Mouse (Mus musculus) layer of hippocampus, adult 11-12 months (tissue): ENCODE measurements around the gene Kif11.

ENCODE experiments used
- DNase-seq: peaks from one replicate; pipeline ENCODE4 v3.0.0; 2022; ENCODE audit warnings: low spot score

Kif11 gene

DNA sequence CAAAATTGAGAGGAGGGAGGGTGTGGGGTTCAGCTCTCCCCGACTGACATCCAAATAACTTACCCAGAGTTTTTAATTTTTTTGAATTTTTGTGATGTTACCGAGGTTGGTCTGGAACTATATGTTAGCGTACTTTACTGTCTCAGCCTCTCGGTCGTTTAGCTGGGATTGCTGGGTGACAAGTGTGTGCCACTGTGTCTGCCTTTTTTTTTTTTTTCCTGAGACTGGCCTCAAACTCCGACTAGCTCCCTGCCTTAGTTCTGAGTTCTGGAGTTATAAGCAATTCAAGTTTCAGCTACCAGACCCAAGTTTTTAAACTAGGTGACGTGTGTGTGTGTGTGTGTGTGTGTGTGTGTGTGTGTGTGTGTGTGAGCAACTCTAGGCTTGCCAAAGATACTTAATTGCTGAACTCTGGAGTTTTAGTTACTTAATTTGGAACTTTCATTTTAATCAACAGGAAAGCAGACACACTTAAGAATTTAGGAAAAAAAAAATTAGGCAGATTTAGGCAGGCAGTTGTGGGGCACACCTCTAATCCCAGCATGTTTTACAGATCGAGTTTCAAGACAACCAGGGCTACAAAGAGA lies 1.3 kb downstream of the Kif11 start:
- no peak for DNase-seq

DNA sequence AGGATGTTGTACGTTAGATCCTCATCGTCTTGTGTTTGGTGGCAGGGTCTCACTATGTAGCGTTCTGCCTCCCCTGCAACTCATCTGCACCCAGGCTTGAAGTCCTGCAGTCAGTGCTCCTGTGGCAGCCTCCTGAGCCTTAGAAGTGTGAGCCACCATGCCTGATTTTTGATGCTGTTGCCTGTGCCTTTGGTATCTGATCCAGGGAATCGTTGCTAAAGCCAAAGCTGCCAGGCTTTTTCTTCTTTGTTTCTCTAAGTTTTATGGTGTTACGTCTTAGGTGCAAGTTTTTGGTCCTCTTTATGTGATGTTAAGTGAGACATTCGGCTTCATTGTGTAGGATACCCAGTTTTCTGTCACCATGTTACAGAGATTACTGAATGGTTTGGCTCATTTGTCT lies 2.6 kb downstream of the Kif11 start:
- no peak for DNase-seq

DNA sequence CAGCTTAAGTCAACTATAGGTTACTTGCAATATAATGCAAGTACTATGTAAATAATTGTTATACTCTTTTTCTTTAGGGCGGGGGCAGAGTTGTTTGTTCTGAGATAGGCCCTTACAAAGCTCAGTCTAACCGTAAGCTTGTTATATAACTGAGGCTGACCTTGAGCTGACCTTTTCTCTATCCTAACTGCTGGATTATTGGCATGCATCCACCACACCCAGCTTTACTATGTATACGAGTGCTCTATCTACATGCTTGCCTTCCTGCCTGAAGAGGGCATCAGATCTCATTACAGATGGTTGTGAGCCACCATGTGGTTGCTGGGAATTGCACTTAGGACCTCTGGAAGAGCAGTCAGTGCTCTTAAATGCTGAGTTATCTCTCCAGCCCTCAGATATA lies 9.9 kb downstream of the Kif11 start:
- no peak for DNase-seq

DNA sequence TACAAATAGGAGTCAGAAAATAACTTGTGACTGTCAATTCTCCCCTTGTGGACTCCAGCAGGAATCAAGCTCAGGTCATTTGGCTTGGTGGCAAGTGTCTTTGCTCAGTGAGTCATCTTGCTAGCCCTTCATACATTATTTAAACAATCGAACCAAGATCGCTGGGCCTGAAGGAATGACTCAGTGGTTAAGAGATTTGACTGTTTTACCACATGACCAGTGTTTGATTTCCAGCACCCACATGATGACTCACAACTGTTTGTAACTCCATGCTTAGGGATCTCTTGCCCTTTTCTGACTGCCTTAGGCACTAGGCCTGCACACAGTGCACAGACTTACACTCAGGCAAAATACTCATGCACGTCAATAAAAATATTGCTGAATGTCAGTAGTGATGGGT lies 15.7 kb downstream of the Kif11 start:
- no peak for DNase-seq

DNA sequence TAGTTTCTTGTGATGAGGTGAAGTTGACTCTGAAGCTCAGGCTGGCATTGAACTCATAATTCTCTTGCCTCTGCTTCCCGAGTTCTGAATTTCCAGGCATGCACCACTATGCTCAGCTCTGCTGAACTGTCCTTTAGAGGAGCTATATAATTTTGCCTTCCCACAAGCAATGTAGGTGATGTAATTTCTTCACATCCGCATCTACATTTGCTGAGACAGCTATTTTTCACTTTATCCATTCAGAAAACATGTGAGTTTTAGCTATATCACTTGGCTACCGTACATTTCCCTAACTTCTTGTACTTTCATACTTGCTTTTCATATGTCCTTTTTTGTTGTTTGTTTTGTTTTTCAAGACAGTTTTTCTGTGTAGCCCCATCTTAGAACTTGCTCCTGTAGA lies 20.1 kb downstream of the Kif11 start:
- no peak for DNase-seq

DNA sequence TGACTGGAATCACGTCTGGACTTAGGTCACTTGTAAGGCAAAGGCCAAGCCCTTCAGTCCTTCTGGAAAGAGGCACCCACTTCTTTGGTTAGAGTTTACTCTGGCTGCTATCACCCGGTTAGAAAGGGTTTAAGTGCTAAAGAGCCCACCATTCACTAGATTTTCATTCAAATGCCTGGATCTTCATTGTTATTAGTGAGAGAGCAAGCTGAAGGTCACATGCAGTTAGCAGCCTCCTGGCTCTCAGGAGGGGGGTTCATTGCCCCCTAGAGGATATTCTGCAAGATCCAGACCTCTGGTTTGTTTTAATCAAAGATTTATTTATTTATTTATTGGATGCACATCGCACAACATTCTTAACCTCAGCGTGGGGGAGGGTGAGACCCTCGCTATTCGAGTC lies 24.7 kb downstream of the Kif11 start:
- no peak for DNase-seq

DNA sequence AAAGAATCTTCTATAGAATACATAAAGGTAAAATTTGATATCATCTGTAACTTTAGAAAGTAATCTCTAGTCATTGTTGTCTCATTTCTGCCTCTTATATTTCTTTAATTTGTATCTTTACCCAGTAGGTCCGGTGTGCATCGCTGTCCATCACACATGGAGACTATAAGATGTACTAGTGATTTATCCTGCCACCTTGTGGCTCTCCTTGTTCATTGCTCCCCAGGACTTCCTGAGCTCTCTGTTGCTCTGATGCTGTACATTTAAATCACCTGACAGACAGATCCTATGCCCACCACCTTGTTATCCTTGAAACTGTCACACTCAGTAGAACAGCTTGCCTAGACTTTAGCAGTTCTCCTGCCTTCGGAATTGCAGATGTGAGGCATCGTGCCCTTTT lies 42.1 kb downstream of the Kif11 start:
- peak; percentile 37 for DNase-seq

DNA sequence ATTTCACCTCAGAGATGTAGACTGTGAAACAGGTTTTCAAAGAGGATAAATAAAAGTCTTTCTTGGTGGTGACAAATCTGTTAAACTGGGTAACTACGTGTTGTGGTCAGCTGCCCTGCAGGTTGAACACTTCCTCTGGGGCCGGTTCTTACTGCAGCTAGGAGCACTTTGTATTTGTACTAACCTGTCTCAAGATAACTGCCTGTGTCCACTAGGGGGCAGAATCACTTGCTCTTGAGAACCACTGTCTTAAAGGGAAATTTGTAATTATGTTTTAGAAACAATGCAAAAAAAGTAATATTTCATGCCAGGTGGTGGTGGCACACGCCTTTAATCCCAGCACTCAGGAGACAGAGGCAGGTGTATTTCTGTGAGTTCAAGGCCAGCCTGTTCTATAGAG lies 43.4 kb downstream of the Kif11 start:
- peak; percentile 60 for DNase-seq

DNA sequence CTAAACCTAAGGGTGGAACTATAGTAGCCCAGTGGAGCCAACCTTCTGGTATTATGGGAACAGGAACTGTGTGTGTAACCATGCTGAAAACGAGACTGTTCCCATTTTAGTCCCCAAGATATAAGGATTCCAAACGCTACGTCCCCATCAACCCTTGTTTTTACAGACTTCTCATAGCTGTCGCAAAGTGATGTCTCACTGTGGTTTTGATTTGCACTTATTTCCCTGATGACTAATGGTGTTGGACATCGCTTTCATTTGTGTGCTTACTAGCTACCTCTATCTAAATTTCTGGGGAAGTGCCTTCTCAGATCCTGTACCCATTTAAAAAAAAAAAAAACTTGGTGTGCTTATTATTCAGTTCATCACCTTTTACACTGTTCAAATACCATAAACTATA lies 52.4 kb downstream of the Kif11 start:
- no peak for DNase-seq

DNA sequence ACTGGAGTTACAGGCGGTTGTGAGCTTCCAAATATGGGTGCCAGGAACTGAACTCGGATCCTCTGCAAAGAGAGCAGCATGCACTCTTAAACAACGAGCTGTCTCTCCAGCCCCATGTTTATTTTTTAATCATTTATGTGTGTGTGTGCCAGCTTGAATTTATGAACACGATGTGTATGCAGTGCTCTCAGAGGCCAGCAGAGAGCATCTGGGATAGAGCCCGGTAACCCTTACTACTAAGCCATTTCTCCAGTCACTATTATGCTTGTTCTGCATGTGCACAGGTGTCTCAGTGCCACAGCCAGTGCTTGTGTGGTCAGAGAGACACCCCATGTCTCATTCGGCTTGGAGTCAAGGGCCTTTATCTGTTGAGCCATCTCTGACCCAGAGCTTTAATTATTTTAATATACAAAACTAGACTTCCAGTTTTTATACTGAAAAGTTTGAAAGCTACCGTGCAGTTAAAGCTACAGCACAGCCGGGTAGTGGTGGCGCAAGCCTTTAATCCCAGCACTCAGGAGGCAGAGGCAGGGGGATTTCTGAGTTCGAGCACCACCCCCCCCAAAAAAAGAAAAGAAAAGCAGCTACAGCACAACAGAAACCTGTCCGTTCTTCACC lies 55.0 kb downstream of the Kif11 start:
- no peak for DNase-seq

DNA sequence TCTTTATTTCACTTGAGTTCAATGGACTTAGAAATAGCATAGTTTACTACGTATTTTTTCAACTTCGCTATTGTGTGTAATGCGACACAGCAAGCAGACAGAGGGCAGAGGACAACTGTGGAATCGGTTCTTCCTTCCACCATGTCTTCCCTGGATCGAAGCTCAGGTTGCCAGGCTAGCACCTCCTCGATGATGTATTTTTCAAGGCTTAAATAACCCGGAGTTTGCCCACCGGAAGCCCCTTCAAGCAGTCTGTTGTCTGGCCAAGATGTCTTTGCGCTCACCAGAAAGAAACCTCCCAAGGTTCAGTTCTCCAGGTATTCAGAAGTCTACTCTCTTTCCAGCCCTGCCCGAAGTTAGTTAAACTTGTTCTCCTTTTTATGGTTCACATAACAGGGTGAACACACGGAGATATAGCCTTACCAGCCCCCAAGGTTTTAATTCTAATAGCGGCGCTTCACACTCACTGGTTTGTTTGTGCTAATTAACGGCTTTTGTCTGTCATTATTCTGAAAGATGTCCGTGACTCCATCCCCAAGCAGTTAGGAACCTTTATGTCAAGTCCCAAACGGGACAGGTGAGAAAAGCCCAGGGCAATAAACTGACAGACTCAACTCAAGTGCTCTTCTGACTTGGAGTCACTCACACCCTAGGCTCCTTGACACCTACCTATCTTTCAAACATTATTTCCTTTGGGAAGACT lies 56.8 kb downstream of the Kif11 start:
- DNase-seq: no peak

DNA sequence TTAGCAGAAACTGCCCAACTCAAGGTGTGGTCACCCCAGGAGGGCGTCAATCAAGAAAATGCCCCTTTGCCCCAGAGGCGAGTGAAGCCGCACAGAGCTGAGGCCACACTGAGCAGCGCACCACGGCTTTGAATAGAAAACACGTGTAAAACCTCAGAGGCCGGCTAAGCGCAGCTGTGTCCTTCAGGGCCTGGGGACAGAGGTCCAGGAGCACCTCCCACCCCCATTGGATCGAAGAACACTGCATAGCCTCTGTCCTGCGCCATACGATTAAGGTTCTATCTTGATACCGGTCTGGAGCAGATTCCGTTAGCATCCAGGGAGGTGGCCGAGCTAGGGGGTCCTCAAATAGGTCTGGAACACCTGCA lies 57.7 kb downstream of the Kif11 start:
- DNase-seq: no peak

DNA sequence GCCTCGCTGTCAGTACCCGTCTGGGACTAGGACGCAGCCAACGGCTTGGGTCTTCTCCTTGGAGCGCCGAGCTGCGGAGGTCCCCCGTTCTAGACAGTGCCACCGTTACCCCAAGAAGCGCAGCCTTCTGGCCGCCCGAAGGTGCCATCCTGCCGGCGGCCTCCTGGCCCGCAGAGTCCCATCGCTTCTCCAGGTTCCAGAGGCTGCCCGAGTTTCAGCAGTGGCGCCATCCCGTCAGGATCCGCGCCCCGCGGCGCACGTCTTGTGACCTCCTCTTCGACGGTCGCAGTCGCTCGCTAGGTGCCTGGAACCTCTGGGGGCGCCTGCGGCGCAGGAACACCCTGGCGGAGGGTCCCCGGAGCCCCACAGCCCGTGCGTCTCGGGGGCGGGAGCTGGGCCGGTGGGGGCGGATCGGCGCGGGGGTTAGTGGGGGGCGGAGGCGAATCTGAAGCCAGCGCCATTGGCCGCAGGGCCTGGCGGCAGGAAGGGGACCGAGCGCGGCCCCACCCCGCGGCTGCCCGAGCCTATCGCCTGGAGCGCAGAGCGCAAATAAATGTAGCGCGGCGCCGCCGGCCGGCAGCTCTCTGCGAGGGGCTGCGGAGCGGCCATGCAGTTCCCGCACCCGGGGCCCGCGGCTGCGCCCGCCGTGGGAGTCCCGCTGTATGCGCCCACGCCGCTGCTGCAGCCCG lies 58.2 kb downstream of the Kif11 start, which contains the start of gene Hhex:
Gene Hhex (plus strand): TSS at position 548 of the 689 bp plus-strand sequence.
- peak; percentile 50 for DNase-seq

DNA sequence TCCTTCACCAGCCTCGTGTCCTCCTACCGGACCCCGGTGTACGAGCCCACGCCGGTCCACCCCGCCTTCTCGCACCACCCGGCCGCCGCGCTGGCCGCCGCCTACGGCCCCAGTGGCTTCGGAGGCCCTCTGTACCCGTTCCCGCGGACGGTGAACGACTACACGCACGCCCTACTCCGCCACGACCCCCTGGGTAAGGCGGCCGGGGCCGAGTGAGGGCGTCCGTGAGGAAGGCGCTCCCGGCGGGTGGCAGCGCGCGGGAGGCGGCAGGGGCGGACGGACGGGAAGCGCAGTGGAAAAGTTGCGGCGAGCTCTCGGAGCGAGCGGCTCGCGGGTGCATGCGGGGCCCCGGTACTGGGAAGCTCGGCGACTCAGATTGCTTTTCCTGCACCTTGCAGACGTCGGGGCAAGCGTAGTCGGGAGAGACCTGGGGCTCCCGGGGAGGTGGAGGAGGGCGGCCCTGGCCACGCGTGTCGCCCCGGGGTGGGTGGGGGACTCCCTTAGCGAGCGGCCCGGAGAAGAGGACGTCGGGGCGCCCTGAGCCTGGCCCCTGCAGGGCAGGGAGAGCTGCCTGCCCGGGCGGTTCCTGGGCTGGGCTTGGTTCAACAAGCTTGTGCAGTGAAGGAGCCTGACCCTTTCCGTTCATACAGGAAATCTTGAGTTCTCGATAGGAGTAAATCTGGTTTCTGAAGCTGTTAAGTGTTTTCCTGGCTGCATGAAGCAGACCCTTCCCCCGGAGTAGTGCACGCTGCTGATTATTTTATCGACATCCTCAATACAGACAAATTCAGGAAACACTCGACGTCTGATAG lies 59.0 kb downstream of the Kif11 start:
- peak; percentile 22 for DNase-seq

DNA sequence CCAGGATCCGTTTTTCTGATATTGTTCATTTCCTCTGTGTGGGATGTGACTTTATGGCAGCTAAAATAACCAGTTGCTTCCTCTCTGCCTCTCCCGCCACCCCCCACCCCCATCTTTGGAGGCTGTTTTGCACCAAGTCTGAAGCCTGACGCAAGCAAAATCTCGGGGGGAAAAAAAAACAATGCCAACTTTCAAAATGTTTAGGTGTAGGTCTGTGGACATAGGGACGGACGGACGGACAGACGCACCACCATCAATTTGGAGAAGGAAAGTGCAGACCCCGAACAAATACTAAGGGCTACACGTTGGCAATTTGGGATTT lies 59.6 kb downstream of the Kif11 start:
- peak; percentile 8 for DNase-seq

DNA sequence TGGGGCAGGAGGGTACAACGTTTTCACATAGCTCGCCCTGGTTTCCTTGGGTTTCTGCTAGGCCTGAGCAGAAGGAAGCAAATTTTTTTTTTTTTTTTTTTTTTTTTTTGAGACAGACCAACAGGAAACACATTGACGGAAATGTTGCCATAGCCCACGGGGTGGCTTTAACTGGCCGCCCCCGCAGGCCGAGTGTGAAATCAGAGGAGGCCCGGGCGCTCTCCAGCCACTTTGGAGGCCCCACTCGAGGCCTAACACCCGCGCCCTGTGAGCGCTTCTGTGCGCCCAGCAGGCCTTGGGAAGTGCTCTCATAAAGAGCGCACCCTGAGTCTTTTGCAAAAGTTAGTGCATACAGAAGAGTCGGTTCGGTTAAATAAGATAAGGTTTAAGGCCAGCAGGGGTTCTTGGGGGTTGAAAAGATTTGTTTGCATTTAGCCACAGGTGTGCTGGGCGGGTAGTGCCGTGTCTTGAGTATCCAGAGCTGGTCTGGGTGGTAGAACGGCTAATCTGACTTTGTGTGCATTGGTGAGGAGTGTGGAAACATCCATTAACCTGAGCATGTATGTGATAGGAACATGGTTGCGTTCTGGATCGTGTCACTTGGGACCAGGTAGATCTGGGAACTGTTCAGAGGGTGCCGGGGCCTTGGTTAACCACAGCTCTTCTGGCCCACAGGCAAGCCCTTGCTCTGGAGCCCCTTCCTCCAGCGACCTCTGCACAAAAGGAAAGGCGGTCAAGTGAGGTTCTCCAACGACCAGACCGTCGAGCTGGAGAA lies 60.5 kb downstream of the Kif11 start:
- DNase-seq: peak; percentile 48

DNA sequence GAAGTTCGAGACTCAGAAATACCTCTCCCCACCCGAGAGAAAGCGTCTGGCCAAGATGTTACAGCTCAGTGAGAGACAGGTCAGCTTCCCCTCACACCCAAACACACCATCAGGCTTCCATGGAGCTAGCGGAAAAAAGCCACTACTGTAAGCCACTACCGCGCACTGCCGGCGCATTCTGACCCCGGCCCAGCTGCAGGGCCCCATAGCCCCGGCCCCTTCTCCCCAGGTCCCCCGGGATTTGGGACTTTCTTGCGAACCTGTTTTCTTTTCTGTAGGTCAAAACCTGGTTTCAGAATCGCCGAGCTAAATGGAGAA lies 61.0 kb downstream of the Kif11 start:
- DNase-seq: no peak

DNA sequence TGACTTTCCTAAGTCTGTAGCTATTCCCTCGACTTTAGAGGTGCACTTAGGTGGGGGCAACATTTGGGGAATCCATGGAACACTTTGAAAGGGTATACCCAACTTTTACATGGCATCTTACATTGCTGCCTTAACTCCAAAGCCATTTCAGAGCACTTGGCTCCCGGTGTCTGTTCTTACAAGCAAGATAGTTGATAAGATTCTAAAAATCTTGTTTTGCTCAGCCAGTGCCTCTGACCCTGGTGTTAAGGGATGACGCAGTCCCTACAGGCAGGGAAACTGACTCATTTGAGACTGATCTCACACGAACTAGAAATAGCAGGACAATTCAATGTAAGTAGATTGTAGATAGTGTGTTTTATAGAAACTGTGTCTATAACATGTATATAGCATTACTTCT lies 64.0 kb downstream of the Kif11 start:
- DNase-seq: no peak

DNA sequence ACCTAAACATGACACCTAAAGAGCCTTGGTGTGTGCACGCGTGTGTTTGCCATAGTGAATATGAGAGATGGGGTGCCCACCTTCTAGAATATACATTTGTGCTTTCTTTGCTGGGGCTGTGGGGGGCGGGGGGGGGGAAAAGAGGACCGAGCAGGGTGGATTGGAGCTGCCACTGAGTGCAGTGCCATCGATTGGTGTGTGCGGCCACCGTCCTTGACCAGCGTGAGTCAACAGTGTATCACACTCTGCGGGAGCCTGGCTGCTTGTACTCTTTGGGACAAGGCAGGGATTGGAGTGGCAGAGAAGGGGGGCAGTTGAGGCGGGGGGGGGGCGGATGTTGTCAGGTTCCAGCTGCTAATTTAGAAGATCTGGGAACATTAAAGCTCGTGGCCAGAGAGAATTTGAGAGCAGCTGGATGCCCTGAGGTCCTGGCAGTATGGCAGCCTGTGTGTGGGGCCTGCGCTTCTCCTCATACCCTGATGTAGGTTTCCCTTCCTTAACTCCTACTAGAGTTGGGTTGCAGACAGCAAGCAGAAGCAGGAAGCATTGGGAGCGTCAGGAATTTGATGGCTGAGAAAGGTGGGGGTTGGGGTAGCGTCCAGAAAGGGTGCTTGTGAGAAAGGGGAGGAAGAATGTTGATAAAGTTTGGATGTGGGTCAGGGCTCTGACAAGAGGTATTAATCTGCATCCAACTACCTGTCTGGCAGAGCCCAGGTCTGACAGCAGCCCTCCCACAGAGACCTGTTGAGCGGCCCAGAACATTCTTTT lies 64.7 kb downstream of the Kif11 start:
- DNase-seq: no peak

DNA sequence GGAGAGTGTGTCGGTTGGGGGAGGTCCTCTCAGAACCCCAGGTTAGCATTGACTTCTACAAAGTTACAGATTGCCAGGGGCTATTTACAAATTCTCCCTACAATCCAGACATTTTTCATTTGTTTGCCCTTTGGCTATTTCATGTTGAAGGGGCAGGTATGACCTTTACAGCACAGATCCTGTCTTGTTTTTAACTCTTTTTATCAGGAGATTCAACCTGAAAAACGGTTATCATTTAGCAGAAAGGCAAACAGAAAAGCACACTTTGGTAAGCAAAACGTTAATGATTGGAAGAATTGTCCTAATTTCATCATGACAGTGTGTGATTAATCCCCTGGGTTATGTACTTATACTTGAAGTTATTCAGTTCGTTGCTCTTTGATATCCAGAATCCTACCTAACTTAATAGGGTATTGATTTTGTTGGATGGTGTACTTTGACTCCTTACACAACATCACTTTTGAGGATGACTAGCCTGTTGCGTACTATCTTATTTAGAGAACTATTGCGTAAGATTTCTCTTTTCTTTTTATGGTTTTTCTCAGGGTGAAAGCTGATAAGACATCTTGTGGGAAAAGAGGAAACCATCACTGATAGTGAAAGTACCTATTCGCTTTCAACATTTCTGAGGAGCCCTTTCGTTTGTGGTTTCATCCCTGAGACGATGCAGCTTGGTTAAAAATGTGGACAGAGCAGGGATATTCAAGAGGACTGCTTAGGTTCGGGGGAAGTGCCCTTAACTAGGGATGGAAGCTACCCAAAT lies 66.5 kb downstream of the Kif11 start:
- no peak for DNase-seq
